Mouse (Mus musculus) heart, adult 18-20 months (tissue): ENCODE measurements around the gene St7. TPM values are rescaled to one million over a fixed set of nuclear protein-coding genes. Genes with fewer than 3 reads are reported as not detected.
"Not testable (repeated sequence)": the region's sequence is repeated elsewhere in the genome, so short reads cannot be mapped to it uniquely, and the experiment has no call there.

Experiments used
- DNase-seq, 2 experiments: peaks; one replicate each; pipeline ENCODE4 v3.0.0; 2021 to 2022; ENCODE audit warnings: mixed read lengths in 1 of 2
- long read RNA-seq, 2 experiments: library from polyadenylated mRNA; stranded (forward); transcript quantifications; one replicate each; pipeline ENCODE4 v2.0.0; 2021
- total RNA-seq, 2 experiments: library from RNA; stranded (reverse); gene quantifications; 2 replicates each; pipeline ENCODE4 v1.2.3; 2021

The St7 gene
- 10 to 100 TPM; 16.0 to 16.8 TPM for total RNA-seq
- long read RNA-seq, experiment 1, transcript St7-202 (15 exons, 2,046 nt): minor isoform, 6 of 17 reads
- long read RNA-seq, experiment 1, transcript St7-205 (16 exons, 2,115 nt): major isoform, 7 of 17 reads
- long read RNA-seq, experiment 1, partial matches to known transcripts: 1 of 17 reads
- long read RNA-seq, experiment 1, other reads (novel, unspliced or antisense): 3 of 17 reads
- long read RNA-seq, experiment 2, transcript St7-205 (16 exons, 2,115 nt): major isoform, 5 of 9 reads
- long read RNA-seq, experiment 2, partial matches to known transcripts: 2 of 9 reads
- long read RNA-seq, experiment 2, other reads (novel, unspliced or antisense): 1 of 9 reads

DNA sequence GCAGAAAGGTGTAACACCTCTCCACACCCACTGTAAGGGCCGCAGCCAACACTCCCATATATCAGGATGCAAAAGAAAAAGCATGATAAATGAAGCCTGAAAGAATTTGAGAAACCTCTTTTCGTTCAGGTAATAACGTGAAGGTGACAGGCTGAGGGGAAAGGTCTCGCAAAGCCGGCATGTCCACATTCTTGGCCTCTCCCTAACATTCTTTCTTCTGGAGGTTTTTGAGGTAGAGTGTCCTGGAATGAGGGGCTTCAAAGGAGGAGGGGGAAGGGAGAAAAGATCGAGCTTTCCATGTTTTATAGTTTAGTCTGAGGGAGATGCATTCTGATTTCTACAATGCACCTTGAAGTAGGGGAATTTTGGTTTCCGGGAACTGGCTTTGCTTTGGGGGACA, at the start of gene St7:
Gene St7 (plus strand): TSS at position 287 of the 400 bp plus-strand sequence.
- DNase-seq: no peak

DNA sequence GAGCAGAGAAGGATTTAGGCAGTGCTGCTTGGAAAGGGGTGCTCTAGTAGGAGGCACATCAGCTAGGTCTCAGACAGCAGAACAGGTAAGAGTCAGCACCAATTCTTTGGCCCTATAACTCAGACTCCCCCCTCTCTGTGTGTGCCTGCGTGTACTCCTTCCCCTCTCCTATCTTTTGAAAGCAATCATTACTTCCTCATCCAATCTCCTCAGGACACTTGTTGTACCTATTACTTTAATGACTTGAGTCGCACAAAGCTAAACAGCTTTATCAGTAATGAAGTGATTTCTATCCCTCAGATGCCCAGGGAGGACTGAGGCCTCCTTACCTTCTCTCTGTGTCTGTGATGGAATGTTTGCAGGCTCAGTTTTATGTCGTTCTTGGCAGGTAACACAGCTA, 46.6 kb upstream of the St7 start:
- DNase-seq: no peak

- DNase-seq: no peak
These were observed 40.6 kb upstream of the St7 start for GRCm38 (mm10) chr6:17652132-17652531.

DNA sequence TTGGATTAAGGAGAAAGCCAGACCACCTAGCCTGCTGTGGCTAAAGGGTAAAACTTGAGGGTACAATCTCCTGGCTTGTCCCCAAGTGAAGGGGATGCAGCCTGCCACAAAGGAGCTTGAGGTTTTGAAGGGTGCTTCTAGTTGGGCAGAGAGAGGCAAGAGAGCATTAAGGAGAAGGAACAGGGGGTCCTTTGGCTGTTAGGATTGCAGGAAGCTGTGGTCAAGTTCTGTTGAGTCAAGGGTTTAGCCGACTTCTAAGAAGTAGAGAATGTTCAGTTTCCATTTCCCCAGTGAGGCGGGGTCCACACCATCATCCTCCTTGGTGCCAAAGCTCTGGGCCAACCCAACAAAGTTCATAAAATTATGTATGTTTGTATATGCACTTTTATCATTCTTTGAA, 37.7 kb upstream of the St7 start:
- no peak for DNase-seq

GRCm38 (mm10) chr6:17657308-17657707, 35.4 kb upstream of the St7 start:
- no peak for DNase-seq

GRCm38 (mm10) chr6:17665348-17665747, 27.4 kb upstream of the St7 start:
- no peak for DNase-seq

DNA sequence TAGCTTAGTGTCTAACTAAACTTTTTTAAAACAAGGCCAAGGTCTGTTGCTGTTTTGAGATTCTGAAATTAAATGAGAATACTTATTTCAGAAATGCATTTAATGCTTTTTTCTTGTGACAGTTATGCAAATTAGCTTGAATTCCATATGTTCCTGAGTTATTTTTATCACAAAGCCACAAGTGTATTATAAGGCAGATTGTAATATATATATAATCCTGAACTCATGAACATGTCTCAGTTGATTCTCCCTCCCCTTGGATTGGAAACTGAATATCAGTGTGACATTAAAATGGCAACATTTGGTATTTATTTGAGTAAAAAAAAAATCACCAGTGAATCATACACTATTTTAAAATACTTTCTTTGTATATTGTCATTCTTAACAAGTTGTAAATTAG, 26.7 kb upstream of the St7 start:
- no peak for DNase-seq

DNA sequence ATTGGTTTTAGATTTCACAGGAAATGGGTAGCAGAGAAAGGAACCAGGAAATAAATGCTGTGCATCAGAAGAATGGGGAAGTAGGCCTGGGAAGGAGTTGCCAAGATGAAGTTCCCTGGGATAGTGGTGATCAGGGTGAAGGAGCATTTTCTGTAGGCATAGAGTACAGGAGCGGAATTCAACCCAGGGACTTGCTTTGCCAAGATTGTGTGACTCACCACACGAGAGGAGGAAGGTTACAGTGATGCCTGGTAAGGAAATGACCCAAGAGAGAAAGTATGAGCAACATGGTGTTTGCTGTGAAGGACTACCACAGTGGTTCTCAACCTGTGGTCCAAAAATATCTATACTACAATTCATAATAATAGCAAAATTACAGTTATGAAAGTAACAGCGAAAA, 24.9 kb upstream of the St7 start:
- DNase-seq: no peak

- DNase-seq: no peak
These were observed 24.4 kb upstream of the St7 start for GRCm38 (mm10) chr6:17668334-17668733.

DNA sequence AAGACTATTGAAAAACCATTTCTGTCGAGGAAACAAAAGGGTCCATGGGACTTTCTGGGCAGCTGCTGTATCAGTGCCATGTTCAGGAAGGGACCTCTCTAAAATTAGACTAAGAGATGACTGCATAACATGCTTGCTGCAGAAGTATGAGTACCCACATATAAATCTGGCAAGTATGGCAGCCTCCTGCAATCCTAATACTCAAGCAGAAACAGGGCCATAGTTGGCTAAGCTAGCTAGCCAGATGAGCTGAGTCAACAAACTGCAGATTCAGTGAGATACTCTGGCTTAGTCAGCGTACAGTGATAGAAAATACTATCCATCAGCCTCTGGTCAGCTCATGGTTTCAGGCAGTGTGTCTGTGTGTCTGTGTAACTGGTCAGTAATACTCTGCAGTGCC, 22.9 kb upstream of the St7 start:
- no peak for DNase-seq

DNA sequence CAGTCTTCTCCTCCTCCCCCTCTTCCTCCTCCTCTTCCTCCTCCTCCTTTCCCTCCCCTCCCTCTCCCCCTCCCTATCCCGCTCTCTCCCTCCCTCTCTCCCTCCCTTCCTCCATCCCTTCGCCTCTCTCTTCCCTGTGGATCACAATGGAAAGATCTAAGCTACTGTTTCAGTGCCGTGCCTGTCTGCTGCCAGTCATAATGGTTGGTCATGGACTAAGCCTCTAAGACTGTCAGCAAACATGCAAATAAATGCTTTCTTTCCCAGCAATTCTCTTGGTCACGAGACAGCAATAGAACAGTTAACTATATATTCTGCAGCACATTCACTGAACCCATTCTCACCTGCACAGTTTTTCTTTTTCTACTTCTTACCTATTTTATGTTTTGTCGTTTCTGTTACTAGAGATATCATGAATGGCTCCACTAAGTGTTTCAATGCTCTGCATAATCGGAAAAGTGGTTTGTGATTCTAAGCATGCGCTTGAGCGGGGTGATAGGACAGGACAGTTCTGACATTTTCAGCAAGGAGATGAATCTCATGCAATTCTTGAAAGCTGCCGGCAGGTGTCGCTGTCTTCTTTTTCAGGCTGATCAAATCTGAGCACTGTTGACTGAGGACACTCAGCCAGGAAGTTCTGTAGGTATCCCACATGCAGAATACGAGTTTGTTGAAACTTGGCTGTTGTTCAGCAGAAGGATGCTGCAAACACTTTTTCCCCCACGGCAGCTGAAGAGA, 17.5 kb upstream of the St7 start:
- DNase-seq: peak; percentile 50 to 75

- no peak for DNase-seq
These were observed 15.7 kb upstream of the St7 start for GRCm38 (mm10) chr6:17677008-17677407.

DNA sequence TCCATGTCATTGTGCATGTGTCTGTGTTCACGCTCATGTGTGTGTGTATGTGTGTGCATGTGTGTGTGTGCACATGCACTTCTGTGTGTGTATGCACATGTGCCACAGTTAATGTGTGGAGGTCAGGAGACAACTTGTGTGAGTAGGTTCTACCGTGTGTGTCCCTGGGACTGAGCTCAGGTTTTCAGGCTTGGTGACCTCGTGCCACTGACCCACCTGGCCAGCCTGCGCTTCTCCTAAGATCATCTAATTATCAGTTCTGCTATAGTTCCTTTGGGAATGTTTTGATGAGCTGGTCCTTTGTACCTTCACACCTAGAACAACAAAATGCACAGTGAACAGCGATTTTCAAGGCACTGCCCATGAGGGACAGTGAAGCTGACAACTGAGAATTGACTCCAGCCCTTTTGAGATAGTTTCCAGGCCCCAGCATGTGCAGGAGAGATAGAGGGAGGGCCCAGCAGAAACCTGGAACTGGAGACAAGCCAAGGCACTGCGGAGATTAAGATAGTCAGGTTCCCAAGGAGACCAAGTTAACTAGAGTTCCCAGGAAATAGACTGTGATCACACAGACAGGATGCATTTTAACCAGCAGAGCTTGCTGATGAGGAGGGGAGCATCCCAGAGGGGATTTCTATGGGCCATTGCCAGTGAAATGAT, 12.3 kb upstream of the St7 start:
- DNase-seq: no peak

DNA sequence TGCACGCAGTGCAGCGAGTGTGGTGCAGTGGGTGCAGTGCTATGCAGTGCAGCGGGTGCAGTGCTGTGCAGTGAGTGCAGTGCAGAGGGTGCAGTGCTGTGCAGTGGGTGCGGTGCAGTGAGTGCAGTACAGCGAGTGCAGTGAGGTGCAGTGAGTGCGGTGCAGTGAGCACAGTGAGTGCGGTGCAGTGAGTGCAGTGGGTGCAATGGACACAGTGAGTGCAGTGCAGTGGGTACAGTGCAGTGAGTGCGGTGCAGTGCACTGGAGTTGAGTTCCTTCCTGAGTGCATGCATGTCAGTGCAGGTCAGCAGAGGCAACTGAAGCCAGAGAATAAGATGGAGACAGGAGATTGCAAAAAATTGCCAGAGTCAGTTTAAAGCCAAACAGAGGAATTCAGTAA, 10.9 kb upstream of the St7 start:
- no peak for DNase-seq

GRCm38 (mm10) chr6:17688676-17689075, 4.1 kb upstream of the St7 start:
- no peak for DNase-seq

DNA sequence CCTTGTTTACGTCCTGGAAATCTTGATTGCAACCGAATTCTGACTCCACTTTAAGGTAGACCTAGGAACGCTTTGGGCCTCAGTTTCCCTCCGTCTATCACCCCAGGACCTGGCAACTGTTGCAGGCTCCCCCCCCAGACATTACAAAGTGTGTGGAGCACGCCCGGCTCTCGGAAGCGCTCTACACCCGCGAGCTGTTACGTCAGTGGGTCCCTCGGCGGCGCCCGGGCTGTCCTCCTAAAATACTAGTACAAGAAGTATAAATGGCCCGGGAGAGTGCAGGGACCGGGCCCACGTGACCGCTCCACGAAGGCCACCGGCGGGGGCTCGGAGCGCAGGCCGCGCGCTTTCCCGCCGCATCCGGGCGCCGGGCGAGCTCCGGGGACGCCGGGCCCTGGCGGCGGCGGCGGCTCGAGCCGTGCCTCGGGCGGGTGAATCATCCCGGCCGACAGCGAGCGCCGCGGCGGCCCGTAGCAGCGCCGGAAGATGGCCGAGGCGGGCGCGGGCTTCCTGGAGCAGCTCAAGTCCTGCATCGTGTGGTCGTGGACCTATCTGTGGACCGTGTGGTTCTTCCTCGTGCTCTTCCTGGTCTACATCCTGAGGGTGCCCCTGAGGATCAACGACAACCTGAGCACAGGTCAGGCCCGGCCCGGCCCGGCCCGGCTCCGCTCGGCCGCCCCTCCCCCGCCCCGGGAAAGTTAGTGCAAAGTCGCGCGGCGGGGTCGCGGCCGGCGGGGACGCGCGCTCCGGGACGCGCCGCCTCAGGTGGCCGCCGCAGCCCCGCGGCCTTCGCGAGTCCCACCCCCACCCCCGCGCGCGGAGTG, 1.2 kb downstream of the St7 start:
- DNase-seq: peak; percentile 83 to 84

DNA sequence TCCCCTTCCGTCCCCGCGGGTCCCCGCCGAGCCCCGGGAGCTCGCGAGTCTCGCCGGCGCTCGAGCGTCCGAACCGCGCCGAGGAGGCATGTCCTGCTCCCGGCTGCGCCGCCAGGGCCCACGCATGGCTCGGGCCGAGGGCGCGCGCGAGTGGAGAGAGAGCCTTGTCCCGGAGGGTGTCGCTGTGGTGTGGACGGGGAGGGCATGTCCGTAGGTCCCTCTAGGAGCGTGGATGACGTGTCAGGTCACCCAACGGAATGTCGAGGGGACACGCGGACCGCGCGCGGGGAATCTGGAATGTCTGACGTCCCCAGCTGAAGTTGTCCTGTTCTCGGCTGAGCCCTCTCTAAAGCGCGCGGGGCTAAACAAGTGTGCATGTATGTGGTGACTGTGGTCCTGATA, 1.8 kb downstream of the St7 start:
- peak; percentile 87 to 88 for DNase-seq

DNA sequence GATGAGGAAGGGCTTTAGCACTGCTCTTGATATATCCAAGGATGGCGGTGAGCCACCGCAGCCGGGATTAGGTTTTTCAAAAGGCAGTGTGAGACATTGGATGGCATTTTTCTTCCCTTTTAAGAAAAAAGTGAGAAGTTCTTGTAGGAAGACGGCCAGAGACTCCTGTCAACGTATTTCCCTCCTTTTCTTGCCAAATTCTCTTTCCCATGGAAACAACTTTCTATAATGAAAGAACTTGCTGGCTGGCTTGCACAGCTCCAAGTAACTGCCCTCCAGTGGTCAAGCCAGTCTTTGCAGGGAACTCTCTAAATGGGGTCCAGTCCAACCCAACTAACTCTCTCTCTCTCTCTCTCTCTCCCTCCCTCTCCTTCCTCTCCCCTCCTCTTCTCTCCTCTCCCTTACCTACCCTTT, 3.6 kb downstream of the St7 start:
- peak; percentile 68 to 74 for DNase-seq

- no peak for DNase-seq
These were observed 8.3 kb downstream of the St7 start for GRCm38 (mm10) chr6:17700936-17701612.

GRCm38 (mm10) chr6:17704038-17704437, 11.3 kb downstream of the St7 start:
- not testable (repeated sequence) for DNase-seq

GRCm38 (mm10) chr6:17705973-17706372, 13.2 kb downstream of the St7 start:
- no peak for DNase-seq

- no peak for DNase-seq
These were observed 26.2 kb downstream of the St7 start for GRCm38 (mm10) chr6:17718978-17719377.
